Mouse (Mus musculus) yolk sac, embryonic 10.5 days (tissue): ENCODE measurements around the gene Slc25a48.

ENCODE experiments used
- DNase-seq: peaks from one replicate; pipeline ENCODE4 v3.0.0-alpha.2; 2017; ENCODE audit warnings: low spot score

Slc25a48 gene

GRCm38 (mm10) chr13:56449239-56450030 lies 11.3 kb downstream of the Slc25a48 start:
- no peak for DNase-seq

GRCm38 (mm10) chr13:56450035-56450434 lies 11.9 kb downstream of the Slc25a48 start:
- no peak for DNase-seq

- DNase-seq, result no peak
Measured at GRCm38 (mm10) chr13:56458001-56458400, 19.8 kb downstream of the Slc25a48 start.

GRCm38 (mm10) chr13:56461460-56461859 lies 23.3 kb downstream of the Slc25a48 start:
- no peak for DNase-seq

- no peak for DNase-seq
Measured at GRCm38 (mm10) chr13:56462791-56463190, 24.6 kb downstream of the Slc25a48 start.

GRCm38 (mm10) chr13:56463261-56463660 lies 25.1 kb downstream of the Slc25a48 start:
- no peak for DNase-seq

GRCm38 (mm10) chr13:56463750-56464149 lies 25.6 kb downstream of the Slc25a48 start:
- DNase-seq, result no peak

GRCm38 (mm10) chr13:56467786-56468185 lies 29.6 kb downstream of the Slc25a48 start:
- DNase-seq, result no peak

GRCm38 (mm10) chr13:56468536-56468935 lies 30.4 kb downstream of the Slc25a48 start:
- DNase-seq, result no peak

- no peak for DNase-seq
Measured at GRCm38 (mm10) chr13:56471211-56471610, 33.1 kb downstream of the Slc25a48 start.

- DNase-seq, result no peak
Measured at GRCm38 (mm10) chr13:56471951-56472350, 33.8 kb downstream of the Slc25a48 start.

- DNase-seq, result no peak
Measured at GRCm38 (mm10) chr13:56472661-56473060, 34.5 kb downstream of the Slc25a48 start.

- DNase-seq, result peak; percentile 38
Measured at GRCm38 (mm10) chr13:56475363-56475762, 37.2 kb downstream of the Slc25a48 start.

- DNase-seq, result no peak
Measured at GRCm38 (mm10) chr13:56476790-56477189, 38.6 kb downstream of the Slc25a48 start.

- no peak for DNase-seq
Measured at GRCm38 (mm10) chr13:56477271-56477670, 39.1 kb downstream of the Slc25a48 start.

- no peak for DNase-seq
Measured at GRCm38 (mm10) chr13:56478027-56478426, 39.9 kb downstream of the Slc25a48 start.

GRCm38 (mm10) chr13:56482146-56482545 lies 44.0 kb downstream of the Slc25a48 start, which contains the start of gene Il9:
Gene Il9 (minus strand): TSS chr13:56482246.
- no peak for DNase-seq

- DNase-seq, result no peak
Measured at GRCm38 (mm10) chr13:56488012-56488411, 49.9 kb downstream of the Slc25a48 start.

GRCm38 (mm10) chr13:56494440-56494839 lies 56.3 kb downstream of the Slc25a48 start:
- DNase-seq, result no peak

- DNase-seq, result no peak
Measured at GRCm38 (mm10) chr13:56500132-56500531, 62.0 kb downstream of the Slc25a48 start.

- no peak for DNase-seq
Measured at GRCm38 (mm10) chr13:56500636-56501035, 62.5 kb downstream of the Slc25a48 start.

GRCm38 (mm10) chr13:56501866-56502420 lies 63.8 kb downstream of the Slc25a48 start:
- DNase-seq, result no peak

GRCm38 (mm10) chr13:56506871-56507496 lies 68.8 kb downstream of the Slc25a48 start:
- no peak for DNase-seq
